Mouse (Mus musculus) induced T-regulatory cell, adult 2 months (primary cell): ENCODE measurements around the gene Dlgap3.

ENCODE experiments used
- DNase-seq: peaks from one replicate; pipeline ENCODE4 v3.0.0-alpha.2; 2012; ENCODE audit warnings: low read depth

Dlgap3 gene

DNA sequence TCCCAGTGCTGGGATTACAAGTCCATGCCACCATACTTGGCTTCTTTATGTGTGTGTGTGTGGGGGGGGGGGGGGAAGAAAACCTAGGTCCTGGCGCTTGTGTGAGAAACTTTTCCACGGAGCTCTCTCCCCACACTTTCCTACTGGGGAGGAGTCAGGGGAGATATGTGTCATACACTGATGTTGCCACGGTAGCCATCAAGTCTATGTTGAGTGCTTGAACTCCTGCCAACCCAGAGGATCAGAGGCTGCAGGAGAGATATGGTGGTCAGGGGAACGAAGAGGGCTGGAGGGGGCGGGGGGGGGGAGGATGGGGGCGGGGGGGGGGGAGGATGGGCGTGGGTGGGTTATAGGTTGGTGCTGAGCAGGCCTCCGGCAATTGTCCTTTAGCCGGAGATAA, 46.8 kb downstream of the Dlgap3 start:
- no peak for DNase-seq

DNA sequence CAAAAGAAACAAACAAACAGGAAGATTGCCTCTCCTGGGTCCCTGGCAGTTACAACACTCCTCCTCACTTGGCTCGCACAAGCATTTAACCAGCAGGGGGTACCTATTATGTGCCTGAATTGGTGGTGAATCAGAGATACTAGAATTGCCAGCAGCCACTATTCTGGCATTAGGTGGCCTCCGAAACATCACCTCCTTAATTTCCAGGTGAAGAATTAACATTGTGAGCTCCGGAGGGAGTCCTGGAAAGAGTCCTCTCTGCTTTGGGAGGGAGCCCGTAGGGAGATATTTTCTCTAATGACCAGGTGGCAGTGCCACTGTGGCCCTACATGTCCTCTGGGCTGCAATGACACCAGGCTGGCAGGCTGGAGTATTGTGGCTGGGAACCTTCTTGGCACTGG, 47.2 kb downstream of the Dlgap3 start:
- no peak for DNase-seq

DNA sequence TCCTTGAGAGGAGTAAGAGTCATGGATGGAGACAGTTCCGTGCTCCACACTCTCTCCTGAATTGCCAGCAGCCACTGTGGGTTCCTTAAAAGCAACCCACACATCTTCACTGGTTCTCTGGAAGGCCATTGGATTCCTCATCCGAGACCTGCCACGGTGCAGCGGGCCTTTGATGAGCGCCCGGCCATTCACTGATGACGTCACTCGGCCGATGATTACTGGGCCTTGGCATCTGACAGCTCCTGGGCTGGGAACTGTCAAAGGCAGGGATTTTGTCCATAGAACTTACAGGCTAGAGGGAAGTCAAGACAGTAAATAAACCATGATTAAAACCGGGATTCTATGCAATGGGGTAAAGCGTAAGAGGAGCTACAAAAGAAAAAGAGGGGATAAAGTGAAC, 48.0 kb downstream of the Dlgap3 start:
- no peak for DNase-seq

DNA sequence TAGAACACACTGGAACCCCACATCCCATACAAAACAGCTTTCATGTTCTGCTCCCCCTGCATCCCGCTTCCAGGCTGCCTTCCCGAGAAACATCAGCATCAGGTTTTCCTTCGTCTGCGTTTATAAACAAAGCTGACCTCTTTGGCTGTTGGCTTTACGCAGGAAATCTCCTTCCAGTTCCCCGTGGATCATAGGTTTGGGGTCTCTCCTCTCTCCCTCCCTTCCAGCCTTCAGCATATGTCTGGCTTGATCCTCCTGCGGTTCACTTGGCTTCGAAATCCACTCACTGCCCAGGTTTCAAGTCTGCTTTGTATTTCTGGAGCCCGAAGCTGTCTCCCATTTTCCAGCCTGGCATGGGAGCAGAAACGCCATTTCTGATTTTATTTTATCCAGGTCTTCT, 54.3 kb downstream of the Dlgap3 start:
- no peak for DNase-seq

DNA sequence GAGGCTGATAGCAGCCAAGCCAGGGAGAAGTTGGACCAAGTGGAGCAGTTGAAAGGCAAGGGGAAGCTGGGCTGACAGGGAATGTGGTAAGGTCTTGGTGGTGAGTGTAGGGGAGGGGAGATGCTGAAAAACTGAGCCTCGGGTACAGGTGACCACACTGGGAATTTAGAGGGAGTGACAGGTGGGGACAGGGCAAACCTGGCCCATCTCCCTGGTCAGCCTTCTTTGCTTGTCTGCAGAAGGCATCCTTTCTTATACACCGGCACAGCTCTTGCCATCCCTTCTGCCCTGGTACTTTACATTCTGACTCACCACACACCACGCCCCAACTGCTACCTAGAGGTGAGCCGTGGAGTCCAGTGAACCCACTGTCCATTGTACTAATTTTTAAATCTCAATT, 54.8 kb downstream of the Dlgap3 start:
- DNase-seq: no peak

DNA sequence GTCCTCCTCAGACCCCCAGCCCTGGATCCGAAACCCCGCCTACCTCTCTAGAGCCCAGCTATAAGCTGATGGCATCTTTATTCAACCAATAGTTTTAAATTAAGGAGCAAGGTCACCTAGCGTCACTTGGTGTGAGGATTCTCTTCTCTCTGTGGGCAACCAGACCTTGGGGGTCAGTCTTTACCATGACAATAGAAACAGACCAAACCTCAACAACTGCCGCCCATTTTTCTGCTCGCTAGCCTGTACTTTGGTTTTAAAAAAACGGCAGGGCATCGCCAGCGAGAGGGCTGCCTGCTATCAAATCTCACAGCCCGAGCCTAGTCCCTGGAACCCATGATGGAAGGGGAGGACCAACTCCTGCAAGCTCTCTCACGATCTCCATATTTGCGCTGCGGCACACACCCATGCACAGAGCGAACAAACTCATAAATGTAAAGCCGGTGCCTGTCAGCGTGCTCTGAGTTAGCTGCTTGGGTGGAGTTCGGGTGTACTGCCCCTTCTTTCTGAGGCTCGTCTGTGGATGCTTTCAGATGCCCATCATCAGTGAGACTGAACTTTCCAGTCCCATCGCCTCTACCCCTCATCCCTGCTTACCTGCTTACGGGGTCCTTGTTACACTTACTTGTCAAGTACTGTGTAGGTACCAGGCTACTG, 55.6 kb downstream of the Dlgap3 start:
- no peak for DNase-seq

DNA sequence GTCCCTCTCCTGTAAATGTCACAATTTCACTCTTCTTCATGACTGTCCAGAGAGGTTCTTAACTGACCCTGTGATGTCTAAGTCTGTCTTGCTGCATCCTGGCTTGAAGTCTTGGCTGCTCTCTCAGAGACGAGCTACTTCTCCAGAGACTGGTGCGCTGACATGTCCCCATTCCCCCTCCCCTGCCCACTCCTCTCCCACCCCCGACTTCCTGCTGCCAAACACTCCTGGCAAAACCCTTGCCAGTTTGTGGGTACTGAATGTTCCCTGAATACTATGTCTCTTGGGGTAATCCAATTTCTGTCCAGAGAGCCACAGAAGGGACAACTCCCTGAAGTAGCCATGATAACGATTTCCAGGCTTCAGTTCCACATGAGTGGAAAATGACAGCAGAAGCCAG, 57.1 kb downstream of the Dlgap3 start:
- DNase-seq: no peak

DNA sequence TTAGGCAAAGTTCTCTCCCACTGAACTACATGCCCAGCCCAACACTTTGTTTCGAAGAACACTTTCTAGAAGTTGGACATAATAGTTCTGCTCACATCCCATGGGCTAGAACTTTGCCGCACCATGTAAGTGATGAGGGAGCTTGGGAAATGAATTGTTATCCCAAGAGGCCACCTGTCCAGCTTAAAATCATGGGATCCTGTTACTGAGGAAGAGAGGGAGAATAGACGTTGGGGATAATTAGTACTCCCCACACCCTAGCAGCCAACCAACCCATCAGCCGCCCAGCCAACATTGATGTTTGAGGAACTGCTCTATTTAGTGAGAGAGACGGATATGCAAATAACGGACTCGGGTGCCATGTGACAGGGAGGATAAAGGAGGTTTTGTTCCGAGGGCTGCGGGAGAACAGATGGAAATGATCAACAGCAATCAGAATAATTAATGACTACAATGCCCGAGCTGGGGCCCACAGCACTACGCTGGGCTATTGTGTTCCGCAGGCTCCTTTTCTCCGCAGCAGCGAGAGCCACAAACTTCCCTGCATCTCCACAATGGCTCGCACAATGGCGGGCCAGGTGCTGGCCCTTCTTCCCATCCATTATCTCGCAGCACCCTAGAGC, 58.2 kb downstream of the Dlgap3 start:
- DNase-seq: no peak

DNA sequence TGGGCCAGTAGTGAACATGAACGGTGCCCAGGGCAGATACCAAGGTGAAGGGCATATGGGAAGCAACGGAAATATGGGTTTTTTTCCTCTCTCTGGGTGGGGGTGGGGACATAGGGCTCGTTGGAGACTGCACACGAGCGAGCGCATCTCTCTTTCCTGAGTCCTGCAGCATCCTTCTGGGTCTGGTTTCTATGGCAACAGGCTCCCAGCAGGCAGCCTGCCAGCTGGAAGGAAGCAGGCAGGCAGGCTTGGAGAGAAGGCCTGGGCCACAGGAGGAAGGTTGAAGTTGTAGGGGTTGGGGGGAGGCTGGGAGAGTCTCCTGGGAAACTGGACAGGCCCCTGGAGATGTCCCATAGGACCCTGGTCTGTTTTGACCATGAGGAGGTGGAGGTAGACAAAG, 63.0 kb downstream of the Dlgap3 start:
- DNase-seq: no peak

DNA sequence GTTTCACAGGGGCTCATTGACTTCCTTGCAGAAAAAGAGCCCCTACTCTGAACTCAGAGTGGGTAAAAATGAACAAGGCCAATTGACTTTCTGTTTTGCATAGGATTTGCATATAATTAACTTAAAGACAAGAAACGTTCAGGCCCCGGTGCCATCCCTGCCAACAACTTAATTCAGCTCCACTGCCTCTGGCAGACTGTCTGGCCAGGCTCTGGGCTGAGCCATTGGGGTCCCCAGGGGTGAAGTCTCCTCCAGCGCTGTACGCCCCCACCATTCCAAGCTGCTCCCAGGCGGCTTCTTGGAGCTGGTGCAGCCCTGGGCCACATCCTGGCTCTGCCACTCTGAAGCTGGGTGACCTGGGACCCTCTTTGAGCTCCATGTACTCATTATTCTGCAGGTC, 63.5 kb downstream of the Dlgap3 start:
- no peak for DNase-seq

DNA sequence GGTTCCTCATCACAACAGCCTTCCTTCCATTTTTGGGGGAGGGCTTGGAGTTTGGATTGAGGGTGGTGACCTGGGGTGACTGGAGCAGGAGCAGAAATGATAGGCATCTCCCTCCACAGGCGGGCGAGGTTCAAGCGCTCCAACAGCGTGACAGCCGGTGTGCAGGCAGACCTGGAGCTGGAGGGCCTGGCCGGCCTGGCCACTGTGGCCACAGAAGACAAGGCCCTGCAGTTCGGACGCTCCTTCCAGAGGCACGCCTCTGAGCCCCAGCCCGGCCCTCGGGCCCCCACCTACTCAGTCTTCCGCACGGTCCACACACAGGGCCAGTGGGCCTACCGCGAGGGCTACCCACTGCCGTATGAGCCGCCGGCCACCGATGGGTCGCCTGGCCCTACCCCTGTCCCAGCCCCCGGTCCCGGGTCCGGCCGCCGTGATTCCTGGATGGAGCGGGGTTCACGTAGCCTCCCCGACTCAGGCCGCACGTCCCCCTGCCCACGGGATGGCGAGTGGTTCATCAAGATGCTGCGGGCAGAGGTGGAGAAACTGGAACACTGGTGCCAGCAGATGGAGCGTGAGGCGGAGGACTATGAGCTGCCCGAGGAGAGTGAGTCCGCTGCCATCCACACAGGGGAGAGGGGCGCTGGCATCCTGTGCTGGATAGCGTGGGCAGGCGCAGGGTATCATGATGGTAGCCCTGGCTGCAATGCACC, 64.6 kb downstream of the Dlgap3 start:
- no peak for DNase-seq

DNA sequence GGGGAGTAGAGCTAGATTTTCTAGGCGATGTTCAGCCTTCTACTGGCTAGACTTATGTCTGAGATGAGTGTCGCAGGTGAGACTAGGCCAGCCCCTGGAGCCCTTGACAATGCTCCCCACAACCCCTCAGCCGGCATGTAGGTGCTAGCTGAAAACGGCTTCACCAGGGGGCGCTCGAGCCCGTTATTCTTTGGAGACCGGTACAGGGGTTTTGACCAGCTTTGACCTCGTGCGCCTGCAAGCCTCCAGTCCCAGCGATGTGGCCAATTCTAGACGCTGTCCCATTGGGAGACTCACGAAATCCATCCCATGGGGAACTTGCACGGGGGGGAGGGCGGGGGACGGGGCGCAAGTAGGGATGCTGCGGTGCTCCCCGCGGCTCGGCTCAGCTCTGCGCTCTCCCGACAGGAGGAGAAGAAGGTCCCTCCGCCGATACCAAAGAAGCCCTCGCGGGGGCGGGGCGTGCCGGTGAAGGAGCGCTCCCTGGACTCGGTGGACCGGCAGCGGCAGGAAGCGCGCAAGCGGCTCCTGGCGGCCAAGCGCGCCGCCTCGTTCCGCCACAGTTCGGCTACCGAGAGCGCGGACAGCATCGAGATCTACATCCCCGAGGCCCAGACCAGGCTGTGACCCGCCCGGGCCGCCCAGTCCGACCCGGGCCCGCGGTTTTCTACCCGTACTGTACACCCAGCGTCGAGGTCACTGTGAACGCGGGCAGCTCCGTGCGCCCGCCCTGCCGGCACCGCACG, 66.9 kb downstream of the Dlgap3 start:
- DNase-seq: peak; percentile 93

DNA sequence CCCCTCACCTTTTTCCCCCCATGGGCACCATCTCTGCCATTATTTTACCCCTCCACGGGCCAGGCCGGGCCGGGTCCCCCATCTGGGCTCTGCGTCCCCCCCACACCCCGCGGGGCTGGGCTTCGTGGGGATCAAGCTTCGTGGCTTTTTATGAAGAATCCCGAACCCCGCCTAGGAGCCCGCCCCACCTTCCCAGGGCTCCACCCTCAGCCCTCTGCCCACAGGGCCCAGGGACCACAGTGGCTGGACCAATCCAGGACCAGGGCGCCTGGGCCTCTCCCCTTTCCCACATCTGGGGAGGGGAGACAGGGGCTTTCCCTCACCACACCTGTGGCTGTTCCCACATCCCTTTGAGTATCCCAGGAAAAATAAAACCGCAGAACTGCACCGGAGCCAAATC, 67.6 kb downstream of the Dlgap3 start:
- DNase-seq: peak; percentile 22

DNA sequence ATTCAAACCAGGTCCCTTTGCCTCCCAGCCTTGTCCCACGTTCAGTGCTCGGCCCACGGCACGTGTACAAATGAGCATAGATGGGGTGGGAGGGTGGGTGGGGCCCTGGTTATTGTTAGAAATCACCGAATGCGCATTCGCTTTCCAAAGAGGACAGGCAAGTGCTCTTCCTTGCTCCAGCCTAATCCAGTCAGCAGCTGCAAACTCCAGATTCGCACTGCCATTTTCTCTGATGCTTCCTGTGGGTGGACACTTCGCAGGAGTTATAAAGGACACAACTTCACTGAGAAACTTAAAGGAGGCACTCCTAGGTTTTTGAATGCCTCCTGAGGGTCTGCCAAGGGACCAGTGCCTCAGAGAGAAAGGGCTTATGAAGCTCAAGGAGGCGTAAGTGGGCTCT, 68.3 kb downstream of the Dlgap3 start:
- no peak for DNase-seq

DNA sequence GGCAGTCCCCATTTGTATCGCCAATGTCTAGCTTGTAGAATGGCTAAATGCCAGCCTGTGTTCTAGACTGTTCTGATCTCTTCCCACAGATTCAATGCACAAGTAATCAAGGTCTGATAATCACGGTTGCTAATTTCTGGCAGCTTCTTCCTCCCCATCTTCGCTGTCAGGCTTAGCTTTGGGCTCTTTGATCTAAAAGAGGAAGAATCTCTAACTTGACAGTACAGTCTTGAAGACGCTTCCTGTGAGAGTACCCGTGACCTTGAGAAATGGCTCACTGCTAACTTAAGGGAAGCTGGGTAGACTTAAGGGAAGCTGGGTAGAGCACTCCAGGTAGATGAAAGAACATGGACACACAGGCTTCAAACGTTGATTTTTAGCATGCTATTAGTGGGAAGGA, 73.7 kb downstream of the Dlgap3 start:
- DNase-seq: peak; percentile 34

DNA sequence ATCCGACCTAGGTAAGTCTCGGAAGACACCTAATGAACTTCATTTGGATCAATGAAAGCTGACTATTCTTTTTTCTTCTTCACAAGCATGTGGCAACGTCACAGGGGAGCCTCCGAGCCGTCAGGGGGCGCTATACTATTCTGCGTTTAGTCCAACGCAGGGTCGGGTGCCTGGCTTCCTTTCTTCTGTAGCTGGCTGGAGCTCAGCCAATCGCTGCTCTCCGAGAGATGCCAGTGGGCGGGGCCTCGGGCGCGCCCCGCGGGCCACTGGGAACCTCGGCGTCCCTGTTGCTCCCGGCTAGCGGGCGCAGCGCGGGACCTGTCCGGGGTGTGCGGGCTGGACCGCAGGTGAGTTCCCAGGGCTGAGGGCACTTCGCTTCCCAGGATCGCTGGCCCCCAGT, 74.5 kb downstream of the Dlgap3 start, which contains the start of gene Smim12:
TSS of gene Smim12 (plus strand) at position 233 of the 400 bp plus-strand sequence.
- DNase-seq: peak; percentile 99

DNA sequence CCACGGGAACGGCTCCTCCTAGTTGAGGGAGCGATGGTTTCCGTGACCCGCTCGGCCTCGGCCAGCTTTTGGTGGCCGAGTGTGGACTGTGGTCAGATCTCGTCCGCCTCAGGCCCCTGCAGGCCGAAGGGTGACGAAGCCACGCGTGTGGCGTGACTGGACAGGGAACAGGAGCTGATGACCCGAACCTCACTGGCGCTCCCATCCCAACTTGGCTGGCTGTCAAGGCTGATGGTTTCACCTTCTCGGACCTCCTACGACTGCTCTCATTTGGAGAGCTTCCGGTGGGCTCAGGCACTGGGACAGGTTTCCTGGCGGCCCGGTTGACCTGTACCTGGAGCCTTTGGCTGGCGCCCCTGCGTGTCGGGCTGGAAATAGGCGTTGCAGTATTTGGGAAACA, 74.9 kb downstream of the Dlgap3 start:
- no peak for DNase-seq

DNA sequence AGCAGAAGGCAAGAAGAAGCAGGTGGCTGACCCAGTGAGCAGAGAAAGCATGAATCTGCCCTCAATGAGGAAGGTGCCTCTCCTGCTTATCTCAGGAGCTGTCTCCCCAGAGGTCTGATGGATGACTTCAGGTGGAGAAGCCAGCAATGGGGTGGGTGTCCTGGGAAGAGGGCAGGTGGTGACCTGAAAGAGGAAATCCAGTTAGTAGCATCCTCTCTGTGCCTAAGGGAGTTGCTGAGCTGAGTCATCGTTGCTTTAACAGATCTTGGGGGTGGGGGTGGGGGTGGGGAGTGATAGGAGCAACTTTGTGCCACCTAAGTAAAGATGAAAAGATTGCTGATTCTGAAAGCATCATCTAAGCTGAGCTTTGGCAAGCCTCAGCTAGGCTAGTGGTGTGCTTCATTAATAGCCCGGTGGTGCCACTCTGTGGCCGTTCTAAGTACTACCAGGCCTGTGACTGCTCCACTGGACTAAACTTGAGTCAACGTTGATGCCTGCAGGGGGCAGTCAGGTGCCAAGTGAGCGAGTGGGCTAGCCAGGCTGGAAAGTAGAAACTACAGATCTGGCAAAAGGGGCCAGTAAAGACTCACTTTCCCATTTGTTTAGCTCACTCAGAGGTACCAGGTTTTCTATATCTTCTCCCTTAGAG, 80.8 kb downstream of the Dlgap3 start:
- peak; percentile 95 for DNase-seq

DNA sequence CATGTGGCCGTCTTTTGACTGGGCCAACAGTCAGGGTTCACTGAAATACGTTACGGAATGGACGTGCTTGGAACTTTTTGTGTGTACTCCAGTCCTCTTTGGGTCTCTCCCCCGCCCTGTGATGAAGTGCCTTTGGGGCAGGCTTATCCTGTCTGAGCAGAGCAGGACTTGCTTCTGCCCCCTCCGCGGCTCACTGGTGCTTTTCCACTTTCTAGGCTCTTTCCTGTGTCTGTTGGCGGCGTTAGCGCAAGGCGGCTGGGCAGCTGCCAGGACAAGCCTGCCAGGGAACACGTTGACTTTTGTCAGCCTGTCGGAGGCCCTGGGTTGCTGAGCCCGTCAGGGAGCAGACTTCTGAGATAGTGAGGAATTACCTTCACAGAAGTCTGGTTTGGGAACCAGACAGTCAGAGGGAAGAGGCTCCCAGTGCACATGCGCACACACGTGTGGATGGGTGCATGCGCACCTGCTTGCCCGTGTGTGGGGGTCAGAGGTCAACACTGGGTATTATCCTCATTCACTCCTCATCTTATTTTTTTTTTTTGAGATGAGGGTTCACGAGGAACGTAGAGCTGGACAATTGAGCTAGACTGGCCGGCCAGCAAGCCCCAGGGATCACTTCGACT, 83.1 kb downstream of the Dlgap3 start:
- DNase-seq: no peak

DNA sequence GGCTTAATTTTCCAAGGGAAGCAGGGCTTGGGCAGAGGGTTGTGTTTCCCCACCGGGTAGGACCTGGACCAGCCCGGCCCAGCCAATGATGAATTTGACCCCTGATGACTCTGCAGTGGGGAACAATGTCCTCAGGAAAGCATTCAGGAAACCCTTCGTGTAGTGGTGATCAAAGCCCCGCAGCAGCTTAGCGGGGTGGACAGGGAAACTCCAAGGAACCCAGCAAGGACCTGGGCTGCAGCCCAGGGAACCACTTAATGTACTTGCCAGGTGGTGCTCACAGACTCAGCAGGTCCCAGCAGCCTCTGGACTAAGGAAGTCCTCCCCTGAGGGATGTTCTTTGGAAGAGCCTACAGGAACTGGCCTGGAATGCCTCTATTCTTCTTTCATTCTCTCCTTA, 87.7 kb downstream of the Dlgap3 start:
- no peak for DNase-seq

DNA sequence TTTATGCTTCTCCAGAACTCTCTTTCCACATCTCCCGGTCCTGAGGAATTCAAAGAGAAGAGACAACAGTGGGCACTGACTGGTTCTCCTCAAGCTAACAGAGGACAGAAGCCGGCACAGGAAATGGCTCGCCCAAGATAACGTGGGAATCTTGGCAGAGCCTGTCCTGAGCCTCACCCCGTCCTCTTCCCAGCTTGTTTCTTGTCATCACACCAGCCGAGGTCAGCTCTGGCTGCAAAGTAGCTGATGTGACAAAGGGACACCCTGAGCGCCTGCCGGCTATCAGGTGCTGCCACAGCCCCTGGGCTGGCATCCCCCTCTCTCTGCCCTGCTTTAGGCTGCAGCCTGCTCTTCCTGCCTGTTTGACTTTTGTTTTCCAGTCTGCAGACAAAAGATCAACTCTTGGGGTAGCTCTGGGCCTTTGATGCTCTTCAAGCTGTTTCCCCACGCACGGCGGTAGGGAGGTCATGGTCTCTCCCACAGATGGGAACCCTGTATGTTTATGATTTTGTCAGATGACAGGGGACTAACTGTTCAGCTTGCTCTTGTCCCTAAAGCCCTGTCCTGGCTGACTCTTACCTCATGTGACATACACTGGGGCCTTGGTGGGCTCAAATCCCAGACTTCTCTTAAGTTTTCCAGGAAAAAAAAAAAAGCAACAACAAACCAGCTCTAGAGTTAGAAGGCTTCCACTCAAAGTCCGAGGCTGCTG, 89.3 kb downstream of the Dlgap3 start:
- no peak for DNase-seq
